Mouse (Mus musculus) monocyte, adult 5-6 weeks (primary cell): ENCODE measurements around the gene Actr1a. TPM values are rescaled to one million over a fixed set of nuclear protein-coding genes. Genes with fewer than 3 reads are reported as not detected.
A peak's percentile ranks its signal among the peaks of the same experiment; 100 is the strongest.

Source experiments
- ATAC-seq: fragments of 153-309, 156-312 bp; replicated peaks from 2 replicates; pipeline ENCODE4 v1.8.0; 2017; ENCODE audit warnings: mild to moderate bottlenecking; ENCODE audit not compliant: low TSS enrichment, insufficient number of reproducible peaks, severe bottlenecking, poor library complexity, low FRiP score
- total RNA-seq: library from RNA; stranded (forward); fragments of 200-1000, 200-491, 200-594 nt; gene quantifications from 3 replicates; pipeline ENCODE4 v1.2.3, GENCODE M21; 2017

Gene Actr1a
- 90.9 to 114 TPM (median 107 TPM) in 3 replicates for total RNA-seq

- ATAC-seq, result peak; percentile 83
Measured at GRCm38 (mm10) chr19:46395109-46396009, at the start of gene Actr1a. Gene Actr1a (minus strand): TSS chr19:46395748.

GRCm38 (mm10) chr19:46444209-46444608 lies 48.7 kb upstream of the Actr1a start:
- peak; percentile 86 for ATAC-seq

- ATAC-seq, result no peak
Measured at GRCm38 (mm10) chr19:46443509-46443908, 48.0 kb upstream of the Actr1a start.

GRCm38 (mm10) chr19:46435492-46435891 lies 39.9 kb upstream of the Actr1a start:
- no peak for ATAC-seq

- no peak for ATAC-seq
Measured at GRCm38 (mm10) chr19:46434591-46434990, 39.0 kb upstream of the Actr1a start.

DNA sequence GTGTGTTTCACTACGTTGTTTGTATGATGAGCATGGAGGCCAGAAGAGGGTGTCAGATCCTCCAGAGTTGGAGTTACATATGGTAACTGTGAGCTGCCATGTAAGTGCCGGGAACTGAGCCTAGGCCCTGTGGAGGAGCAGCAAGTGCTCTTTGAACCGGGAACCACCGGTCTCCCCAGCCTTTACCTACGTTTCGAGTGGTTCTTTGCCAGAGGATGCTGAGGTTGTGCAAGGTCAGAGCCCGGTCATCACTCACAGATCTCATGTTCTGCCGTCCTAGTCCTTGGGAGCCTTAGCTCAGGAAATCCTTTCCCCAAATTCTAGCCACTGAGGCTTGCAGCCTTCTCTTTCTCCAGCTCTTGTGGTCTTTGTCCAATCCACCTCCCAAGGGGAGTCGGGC lies 38.6 kb upstream of the Actr1a start:
- ATAC-seq, result no peak

- no peak for ATAC-seq
Measured at GRCm38 (mm10) chr19:46433712-46434111, 38.2 kb upstream of the Actr1a start.

GRCm38 (mm10) chr19:46429250-46429649 lies 33.7 kb upstream of the Actr1a start:
- no peak for ATAC-seq

- ATAC-seq, result no peak
Measured at GRCm38 (mm10) chr19:46426488-46426887, 30.9 kb upstream of the Actr1a start.

DNA sequence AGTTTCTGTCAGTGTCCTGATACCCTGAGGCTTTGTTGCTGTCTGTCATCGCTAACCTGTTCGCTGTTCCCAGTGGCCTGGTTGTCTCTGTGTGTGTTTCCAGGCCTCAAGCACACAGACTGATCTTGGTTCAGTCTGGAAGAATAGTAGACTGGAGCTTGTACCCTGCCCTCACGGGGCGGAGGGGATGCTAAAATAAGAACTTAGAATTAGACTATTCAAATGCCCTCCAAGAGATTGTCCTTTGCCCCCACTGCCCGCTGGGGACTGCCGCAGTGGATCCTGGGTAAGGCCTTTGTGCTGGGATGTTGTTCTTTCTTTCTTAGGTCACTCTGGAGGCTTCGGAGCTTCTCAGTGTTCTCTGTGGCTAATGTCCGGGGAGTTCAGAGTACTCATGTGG lies 29.7 kb upstream of the Actr1a start:
- no peak for ATAC-seq

DNA sequence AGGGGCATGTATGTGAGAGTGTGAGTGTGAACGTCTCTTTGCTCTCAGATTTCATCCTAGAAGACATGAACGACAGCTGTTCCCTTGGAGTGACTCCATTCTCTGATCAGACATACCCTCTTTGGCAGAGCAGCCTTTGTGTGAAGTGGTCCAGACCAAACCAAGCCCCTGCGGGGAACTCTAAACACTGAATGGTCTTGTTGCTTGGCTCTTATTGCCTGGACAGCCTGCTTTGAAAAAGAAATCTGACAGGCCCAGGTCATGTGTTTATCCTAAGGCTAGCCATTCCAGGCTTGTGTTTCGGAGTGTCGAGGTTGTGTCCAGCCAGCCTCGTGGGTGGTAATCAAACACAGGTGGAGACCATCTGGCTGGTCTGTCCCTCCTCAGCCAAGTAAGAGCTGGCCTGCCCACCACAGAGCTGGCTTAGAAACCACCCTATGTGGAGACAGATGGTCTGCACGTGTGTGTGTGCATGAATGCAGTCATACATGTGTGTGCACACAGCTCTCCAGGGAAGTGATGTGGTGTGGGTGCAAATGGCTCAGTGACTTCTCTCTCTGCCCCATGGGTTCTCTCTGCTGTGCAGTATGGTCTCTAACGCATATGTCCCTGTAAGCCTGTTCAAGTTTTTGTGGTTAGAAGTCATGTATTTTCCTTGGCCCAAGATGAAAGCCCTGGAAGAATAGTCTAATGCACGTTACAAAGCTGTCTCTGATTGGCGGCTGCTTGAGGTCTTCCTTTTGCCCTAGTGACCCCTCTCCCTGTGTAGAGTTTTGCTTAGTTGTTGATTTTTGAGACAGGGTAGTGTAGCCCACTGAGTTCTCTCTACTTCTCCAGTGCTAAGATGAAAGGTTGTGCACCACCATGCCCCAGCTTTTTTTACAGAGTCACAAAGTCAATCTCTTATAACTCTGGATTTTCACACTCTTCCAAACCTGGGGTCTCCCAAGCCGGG lies 27.1 kb upstream of the Actr1a start:
- ATAC-seq, result no peak

GRCm38 (mm10) chr19:46420410-46420809 lies 24.9 kb upstream of the Actr1a start:
- ATAC-seq, result no peak

GRCm38 (mm10) chr19:46418051-46418450 lies 22.5 kb upstream of the Actr1a start:
- no peak for ATAC-seq

- no peak for ATAC-seq
Measured at GRCm38 (mm10) chr19:46416276-46416675, 20.7 kb upstream of the Actr1a start.

- ATAC-seq, result no peak
Measured at GRCm38 (mm10) chr19:46414486-46414885, 18.9 kb upstream of the Actr1a start.

DNA sequence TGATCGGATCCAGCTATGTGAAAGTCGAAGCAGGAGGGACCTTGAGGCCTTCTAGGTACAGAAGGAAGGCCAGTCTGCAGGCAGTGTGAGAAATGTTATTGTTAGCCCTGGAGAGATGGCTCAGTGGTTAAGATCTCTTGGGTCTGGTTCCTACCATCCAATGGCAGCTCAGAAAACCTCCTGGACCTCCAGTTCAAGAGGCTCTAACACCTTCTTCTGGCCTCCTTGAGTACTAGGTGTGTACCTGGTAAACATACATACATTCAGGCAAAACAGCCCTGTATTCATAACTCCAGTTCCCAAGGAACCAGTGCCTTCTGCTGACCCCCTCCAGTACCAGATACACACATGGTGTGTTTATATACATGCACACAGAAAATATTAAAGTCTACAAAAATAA lies 18.4 kb upstream of the Actr1a start:
- no peak for ATAC-seq

GRCm38 (mm10) chr19:46412056-46412805 lies 16.7 kb upstream of the Actr1a start:
- ATAC-seq, result no peak

DNA sequence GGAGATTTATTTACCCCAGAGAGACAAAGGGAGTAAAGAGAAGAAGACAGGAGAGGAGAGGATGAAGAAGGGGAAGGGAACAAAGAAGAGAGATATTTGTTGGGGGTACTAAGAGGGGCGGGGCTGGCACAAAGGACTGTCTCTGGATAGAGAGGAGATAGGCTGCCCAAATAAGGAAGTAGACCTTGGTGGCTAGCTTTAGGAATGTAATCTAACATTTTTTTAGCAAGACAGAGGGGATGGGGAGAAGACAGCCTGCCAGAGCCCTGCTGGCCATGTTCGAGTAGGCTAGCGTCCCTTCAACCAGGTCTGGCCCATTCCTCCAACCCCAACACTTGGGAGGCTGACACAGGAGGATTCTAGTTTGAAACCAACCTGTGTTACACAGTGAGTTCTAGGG lies 14.0 kb upstream of the Actr1a start:
- no peak for ATAC-seq
